Mouse (Mus musculus): ENCODE data around the gene Cds2.
A peak's percentile ranks its signal among the peaks of the same experiment; 100 is the strongest.
"Not testable (repeated sequence)": the region's sequence is repeated elsewhere in the genome, so short reads cannot be mapped to it uniquely, and the experiment has no call there.

The Cds2 gene

DNA sequence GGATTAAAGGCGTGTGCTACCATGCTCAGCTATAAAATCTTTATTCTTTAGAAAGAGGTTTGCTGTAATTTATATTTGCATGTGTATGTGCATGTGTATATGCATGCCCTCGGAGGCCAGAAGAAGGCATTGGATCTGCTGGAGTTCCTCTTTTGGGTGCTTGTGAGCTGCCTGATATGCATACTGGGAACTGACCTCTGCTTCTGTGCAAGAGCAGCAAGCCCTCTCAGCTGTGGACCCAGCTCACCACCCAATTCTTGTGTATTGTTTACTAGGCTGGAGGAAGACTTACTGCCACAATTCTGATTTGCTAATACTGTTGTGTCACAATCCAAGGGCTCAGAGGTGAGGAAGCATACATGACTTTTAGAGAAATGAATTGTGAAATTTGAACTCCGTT lies 3.1 kb downstream of the Cds2 start:
- no peak for DNase-seq

DNA sequence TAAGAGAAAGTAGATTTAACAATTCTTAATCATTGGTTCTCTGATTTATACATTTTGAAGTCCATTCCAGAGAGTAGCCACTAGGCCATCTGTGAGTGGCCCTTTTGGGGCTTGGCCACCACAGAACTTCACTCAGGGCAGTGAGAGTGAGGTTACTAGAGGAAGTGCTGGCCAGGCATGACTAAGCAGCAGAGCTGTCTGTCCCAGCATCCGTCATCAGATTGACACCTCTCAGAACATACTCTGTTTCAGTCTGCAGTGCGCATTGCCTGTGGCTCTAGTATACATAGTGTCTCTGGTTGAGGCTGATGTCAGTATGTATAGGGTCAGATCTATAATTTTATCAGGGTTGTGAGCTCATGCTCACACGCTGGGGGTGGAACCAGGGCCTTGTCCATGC lies 6.3 kb downstream of the Cds2 start:
- DNase-seq = no peak

DNA sequence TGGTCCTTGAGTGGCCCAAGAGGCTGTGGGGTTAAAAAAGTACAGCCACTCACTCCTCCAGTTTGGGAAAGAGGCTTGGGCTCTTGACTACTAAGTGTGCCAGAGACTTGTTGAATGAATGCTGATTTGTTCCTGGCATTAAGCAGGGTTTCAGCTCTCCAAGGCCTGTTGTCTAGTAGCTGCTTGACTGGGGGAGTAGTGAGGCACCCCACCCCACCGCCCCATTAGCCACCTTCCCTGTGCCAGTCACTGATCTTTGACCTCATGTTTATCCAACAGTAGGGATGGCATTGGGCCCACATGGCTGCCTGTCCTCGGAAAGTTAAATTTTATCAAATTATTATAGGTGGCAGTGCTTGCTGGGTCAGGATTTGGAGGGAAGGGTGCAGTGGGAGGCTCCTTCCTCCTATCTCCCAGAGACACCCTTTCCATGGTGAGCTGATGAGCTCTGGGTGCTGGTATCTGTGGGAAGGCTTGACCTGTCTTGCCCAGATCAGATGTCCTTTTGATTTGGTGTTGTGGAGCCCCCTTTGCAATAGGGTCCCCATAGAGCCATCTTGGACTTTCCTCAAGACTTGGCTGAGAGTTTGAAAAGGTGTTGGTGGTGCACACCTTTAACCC lies 7.5 kb downstream of the Cds2 start:
- peak; percentile 91 for DNase-seq

DNA sequence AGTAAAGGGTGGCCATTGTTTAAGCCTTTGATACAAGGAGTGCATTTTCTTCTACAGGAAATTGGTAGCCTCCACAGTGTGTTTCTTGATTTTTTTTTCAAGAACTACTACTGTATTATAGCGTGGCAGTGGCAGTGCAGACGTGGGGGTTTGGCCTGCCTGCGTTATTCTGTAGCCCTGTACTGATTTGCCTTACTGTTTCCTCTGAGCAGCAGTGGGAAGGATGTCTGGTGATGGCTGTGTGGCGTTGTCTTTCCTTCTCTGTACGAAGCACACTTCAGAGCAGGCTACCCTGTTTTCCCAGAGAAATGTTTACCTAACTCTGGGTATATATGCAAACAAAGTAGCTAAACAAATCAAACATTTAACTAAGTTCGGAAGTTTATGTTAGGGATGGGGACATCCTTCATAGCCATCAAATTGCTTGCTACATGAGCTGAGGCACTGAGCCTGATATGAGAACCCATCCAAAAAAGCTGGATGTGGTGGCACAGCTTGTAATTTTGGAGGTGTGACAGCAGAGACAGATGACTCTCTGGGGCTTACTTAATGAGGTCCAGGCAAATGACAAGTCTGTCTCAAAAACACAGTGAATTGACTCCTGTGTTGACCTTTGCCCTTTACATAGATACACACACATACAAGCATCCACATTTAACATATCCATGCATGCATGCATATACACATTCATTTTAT lies 9.9 kb downstream of the Cds2 start:
- no peak for DNase-seq

DNA sequence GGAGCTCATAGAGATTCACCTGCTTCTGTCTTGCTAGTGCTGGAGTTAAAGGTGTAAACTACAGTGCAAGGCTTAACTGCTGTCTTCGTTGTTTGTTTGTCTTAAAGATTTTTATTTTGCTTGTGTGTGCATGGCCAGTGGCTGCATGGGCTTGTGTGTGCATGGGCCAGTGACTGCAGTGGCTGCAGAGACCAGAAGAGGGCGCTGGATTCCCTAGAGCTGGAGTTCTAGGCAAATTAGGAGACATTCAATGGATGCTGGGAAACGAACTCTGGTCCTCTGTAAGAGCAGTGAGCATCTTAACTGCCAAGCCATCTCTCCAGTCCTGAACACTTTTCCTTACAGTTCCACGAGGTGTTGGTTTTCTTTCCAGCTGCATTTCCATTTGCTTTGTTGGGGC lies 12.6 kb downstream of the Cds2 start:
- no peak for DNase-seq

DNA sequence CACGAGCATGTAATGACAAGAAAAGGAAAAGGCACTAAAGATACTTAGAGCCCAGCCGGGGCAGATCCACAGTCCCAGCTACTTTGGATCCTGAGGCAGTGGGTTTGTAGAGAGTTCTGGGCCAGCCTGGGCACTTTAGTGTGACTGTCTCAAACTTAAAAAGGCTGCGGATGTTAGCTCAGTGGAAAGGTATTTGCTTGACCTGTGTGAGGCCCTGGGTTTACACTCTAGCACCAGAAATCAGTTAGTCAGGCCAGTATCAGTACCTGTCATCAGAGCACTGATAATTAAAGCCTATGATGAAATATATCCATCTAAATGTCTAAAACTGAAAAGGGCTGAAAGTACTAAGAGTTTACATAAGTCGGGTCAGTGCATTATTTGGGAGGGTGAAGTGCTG lies 13.3 kb downstream of the Cds2 start:
- no peak for DNase-seq

DNA sequence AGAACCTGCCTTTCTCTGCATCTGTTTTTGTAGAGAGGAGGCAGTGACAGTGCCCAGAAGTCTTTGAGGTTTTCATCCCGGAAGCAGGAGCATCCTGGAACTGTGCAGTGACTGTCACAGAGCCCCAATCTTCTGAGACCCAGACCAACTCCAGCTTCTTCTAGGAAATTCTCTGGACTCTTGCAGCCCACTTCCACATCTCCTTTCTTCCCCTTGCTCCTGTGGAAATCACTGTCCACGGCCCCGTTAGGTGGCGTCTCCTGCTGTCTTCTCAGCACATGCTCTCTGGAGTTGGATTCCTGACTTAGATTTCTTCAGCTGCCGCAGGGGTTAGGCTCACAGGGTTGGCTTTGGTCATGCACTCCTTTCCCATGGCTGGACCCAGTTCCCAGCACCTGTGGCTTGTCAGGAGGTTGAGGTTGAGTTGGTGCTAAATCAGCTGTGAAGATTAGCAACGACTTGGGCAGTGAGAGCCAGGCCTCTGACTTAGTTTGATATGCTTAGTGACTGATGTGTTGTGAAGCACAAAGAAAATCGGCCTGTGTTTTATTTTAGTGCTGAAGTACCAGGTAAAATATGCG lies 15.4 kb downstream of the Cds2 start:
- peak; percentile 21 for DNase-seq

DNA sequence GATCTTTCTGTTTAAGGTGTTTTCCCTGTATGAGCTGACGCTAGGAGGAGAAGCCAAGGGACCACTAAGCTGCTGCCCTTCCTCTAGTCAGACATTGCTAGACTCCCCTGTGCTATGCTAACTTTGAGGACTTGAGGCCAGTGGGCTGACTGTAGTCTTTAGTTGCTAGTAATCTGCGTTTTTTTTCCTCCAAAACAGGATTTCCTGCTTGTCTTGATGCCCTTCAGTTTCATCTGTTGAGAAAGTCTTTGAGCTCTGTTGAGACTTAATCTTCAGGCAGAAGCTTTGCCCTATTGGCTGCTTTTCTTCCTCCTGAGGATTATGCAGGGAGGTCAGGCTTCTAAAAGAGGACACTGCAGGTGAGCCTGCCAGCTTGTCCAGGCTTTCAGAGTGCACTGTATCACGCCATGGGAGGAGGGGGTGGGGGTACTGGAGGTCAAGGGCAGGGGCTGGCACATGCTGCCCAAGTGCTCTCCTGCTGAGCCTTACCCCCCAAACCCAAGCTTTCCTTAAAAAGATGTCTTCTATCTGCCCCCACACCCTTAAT lies 16.5 kb downstream of the Cds2 start:
- no peak for DNase-seq

DNA sequence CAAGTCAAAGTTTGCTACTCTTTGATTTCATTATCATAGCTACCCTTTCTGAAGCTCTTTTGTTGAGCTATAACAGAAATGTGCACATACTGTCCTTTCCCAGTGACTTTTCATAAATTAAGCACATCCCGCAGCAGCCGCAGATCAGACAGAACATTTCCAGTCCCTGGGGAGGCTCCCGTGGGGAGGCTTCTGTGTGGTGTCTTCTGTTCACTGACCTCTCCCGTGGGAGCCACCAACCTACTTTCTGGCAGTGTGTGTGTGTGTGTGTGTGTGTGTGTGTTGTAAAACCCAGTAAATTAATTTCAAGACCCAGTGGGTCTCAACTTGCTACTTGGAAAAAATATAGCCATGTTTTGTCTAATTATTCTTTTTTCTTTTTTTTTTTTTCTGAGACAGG lies 17.0 kb downstream of the Cds2 start:
- no peak for DNase-seq

DNA sequence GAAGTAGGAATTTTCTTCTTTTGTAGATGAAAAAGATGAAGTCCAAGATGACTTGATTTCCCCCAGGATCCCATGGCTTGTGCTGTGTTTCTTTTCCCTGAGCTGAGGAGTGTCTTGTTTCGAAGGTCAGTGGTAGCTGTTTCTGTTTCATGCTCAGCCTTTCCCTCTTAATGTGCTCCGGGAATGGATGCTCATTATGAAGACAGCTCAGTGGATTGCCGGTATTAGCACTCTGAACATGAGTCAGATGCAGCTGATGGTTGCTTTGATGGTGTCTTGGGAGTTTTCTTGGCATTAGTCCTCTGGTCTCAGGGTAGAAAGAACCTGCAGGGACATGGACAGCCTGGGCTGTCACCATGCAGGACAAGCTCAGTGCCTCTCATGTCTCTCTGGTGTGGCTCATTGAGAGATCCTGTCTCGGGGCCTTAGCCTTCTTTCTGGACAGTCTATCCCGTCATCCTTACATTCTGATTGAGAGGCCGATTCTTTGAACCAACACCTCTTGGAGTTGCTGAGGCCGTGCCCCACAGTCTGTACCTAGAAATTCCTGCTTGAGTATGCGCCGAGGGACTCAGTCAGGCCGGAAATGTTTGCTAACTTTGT lies 17.7 kb downstream of the Cds2 start:
- no peak for DNase-seq

DNA sequence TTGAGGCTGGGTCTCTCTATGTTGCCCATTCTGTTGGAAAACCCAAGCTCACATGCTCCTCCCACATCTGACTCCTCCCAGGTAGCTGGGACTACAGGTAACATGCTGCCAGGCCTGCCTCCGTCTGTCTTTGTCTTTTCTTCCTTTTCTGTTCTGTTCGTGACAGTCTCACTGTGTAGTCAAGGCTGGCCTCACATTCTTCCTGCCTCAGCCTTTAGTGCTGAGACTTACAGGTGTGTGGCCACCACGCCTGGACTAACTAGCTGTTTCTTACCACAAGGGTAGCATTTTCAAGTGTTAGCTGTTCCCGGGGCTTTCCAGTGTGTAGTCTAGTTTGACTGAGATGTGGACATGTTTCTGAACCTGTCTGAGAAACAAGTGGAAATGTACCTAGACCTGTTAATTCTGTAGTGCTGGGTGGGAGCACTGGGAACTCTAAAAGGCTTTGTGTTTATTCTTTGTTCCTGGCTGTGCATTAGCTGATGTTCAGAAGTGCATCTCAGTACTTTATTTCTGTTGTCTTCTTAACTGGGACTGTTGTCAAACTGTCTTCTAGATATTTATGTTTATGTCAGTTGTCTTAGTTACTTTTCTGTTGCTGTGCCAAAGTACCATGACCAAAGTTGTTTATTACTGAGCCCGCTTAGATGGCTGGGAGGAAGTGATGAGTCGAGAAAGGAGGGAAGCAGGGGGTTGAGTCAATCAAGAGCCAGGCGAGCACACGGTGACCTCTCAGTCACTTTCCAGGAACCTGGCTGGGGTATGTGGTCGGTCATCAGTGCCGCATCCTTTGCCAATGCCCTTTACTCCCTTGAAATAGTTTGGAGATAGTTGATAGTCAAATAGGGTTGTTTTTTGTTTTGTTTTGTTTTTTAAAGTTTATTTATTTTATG lies 18.9 kb downstream of the Cds2 start:
- peak; percentile 35 for DNase-seq

DNA sequence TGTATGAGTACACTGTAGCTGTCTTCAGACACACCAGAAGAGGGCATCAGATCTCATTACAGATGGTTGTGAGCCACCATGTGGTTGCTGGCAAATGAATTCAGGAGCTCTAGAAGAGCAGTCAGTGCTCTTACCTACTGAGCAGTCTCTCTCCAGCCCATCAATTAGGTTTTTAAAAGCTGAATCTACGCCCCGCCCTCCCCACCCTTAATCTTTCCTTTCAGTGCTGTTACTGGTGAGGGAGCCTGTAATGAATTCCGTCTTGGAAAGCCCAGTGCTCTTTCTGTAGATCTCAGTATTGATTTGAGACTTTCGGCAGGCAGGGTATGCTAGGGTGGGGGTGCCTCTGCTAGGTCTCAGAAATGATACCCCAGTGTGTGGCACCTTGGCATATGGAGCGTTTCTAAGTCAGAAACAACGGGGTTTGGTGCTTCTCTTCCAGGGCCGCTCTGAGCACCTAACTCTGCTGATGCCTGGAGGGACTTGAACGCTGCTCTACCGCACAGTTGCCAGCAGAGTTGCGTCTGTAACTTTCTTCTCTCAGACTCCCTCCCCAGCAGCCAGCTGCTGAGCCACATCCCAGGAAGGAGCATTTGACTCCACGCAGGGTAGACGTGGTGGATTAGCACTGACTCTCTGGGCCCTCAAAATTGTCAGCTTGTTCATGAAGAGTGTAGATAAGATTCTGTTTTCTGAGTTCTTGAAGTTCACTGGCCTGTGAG lies 19.7 kb downstream of the Cds2 start:
- DNase-seq = no peak

DNA sequence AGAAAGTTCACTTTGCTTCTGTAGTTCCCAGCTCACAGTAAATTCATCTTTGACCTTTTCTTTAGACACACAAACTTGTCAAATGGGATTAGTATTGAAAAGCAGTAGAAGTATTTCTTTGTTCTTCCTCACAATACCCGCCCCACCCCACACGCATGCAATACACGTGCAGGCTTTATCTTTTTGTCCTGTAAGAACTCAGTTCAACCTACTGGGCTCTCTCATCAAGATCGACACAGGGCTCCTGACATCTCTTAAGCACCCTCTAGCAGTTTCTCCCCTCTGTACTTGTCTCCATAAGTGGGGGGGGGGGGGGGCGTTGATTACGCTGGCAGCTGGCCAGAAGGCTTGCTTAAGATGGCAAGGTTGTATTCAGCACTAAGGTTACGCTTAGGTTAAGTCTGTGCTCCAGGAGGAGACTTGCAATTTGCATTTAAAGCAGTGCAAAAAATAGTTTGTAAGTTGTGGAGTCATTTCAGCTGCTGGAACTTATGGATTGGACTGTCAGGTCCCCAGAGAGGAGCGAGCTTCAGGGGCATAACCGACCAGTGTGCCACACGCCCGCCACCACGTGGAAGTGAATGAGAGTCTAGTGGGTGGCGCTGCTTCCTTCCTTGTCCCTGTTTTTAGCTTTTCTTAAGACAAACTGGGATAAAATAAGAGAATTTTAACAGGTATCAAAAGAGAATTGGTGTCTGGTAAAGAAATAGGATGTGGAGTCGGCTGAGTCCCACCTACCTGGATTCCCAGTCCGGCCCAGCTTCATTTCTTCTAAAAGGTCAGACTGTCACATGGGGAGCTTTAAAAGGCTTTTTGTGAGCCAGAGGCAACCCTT lies 20.5 kb downstream of the Cds2 start:
- no peak for DNase-seq

DNA sequence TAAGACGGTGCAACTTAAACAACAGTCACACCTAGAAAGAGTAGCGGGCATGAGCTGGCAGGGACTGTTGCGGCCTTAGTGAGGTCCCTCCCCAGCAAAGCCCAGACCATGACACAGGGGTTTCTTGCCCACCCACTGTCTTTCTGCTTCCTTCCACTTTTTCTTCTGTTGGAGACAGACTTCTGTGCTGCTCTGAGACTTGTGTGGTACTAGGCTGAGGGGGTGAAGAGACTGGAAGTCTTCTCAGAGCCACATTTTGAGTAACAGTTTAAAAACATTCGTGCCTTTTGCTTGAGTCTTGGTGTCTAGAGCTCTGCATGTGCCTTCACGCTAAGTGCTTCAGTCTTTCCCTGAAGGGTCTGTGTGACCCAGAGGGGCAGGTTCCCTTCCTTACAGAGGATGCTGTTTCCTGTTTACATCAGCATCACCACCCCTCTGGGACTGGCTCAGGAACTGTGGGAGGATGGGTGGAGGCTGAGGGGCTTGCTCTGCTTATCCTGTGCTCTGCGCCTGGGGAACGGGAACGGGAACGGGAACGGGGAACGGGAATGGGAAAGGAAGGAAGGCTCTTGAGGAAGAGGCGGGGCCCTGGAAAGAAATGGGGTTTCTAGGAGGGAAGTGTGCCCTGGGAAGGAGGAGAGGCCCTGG lies 21.7 kb downstream of the Cds2 start:
- peak; percentile 66 for DNase-seq

DNA sequence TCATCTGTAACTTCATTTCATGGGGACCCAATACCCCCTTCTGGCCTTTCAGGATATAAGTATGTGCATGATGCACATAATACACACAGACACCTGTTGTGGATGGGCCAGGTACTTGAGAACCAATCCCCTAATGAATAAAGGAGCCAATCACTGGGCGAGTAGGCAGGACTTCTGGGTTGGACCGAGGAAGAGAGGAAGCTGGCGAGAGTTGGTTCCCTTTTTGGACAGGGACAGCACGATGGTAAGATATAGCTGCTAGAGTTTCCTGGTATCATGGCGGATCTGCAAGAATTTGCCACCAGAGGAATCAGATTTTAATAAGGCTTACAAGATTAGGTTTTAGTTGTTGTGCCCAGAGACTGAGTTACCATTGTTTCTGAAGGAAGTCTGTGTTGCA lies 22.8 kb downstream of the Cds2 start:
- not testable (repeated sequence) for DNase-seq

DNA sequence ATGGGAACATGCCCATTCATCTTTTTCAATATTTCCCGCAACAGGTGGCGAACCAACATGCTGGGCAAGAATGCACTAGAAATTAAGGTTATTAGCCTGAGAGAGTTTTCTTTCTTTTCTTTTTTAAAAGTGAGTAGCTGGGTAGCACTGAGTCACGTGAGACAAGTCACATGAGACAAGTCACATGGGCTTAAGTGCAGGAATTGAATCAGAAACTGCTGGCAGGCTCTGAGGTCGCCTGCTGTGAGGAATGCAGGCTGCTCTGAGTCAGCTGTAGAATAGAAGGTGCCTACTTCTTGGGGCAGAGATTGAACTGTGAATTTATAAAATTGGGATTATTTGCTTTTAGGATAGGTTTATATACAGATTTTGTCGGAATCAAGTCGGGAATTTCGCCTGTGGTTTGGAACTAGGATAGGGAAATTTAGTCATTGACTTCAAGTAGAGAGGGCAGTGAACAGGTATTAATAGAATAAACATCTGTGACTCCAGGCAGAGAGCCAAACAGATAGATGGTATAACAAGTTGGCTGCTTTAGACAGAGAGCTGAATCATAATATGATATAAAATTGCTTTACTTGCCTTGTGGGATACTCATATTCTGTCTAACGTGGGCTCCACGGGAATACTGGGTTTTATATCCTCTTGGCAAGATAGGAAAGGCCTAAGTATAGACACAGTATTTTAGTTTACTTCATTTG lies 23.6 kb downstream of the Cds2 start:
- peak; percentile 39 for DNase-seq

DNA sequence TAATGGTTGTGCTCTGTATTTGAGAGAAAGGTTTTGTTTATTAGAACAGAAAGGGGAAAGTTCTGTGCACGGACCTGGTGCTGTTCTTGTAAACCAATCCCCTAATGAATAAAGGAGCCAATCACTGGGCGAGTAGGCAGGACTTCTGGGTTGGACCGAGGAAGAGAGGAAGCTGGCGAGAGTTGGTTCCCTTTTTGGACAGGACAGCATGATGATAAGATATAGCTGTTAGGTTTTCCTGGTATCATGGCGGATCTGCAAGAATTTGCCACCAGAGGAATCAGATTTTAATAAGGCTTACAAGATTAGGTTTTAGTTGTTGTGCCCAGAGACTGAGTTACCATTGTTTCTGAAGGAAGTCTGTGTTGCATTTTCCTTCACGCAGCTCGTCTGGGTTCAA lies 26.3 kb downstream of the Cds2 start:
- not testable (repeated sequence) for DNase-seq

DNA sequence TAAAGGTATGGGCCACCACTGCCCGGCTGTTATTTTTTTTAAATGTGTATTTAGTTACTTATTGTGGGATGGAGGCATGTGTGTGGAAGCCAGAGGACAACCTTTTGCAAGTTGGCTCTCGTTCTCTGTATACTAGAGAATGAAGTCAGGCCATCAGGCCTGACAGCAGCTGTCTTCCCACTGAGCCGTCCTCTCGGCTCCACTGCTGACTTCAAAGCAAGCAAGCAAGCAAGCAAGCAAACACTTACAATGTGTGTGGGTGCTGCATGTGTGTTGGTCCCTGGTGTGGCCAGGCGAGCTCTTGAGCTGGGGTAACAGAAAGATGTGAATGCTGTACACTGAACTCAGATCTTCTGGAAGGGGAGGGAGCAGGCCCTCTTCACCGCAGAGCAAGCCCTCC lies 27.9 kb downstream of the Cds2 start:
- no peak for DNase-seq

DNA sequence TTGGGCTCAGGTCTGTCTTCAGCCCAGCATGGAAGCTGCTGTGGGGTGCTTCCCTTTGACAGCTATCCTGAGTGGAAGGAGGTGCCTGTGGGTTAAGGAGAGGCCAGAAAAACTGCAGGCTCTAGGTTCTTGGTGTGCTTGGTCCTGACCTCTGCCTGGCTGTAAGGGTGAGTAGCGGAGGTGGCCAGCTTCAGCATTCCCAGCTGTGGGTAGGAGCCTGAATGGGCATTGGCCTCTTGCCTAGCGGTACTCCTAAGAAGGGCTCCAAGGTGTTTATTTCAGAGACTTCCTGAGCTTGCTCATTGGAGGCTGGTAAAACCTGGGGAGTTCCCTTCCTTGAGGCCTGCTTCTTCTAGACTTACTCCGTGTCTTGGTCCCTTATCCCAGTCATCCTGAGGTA lies 28.3 kb downstream of the Cds2 start:
- DNase-seq = peak; percentile 24

DNA sequence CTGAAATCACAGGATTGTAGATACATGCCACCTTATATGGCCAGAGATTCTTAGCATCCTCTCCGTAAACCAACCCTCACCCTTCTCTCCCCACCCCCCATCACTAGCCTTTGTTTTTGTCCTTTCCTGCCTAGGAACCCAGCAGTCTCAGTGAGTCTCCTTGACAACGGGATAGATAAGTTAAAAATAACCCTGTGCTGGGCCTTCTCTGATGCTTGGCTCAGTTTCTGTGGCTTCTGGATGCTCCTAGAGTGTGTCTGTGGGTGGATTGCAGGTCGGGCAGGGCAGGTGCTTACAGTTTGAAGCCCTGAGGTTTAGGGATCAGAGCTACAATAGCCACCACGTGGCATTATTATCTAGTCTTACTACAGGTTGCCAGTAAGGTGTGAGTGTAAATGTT lies 29.1 kb downstream of the Cds2 start:
- DNase-seq = no peak
